Mouse (Mus musculus): ENCODE data around the gene Cacna2d3. TPM values are rescaled to one million over a fixed set of nuclear protein-coding genes. Genes with fewer than 3 reads are reported as not detected.

The Cacna2d3 gene
- total and polyA plus RNA-seq, 3 experiments = not detected

DNA sequence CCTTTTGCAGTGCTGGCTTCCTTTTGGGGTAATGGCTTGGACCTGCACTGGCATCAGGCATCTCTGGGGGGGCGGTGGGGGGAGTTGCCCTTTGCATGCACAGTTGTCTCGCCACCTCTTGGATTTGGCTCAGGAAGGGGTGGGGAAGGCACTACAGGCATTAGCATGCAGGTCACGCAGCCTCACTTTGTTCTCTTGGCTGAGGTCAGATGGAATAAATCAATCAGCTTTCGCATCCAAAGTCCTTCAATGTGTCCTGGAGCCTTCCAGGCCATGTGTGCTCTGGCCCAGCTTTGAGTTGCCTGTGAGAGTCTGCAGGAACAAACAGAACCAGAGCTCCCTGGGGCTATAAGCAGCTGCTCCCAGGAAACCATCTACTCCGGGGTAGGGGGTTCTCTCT is 705.8 kb downstream of the Cacna2d3 start:
- no peak for DNase-seq (ENCODE audit: extremely low read depth)
- Histone ChIP-seq H3K9ac (ENCODE audit: insufficient read depth, low read depth) (no peak overlapping the region), H3K4me2 (ENCODE audit: insufficient read depth, low read depth, poor library complexity, severe bottlenecking) (no peak overlapping the region), H3K27ac (ENCODE audit: insufficient read depth, low read depth) (no peak overlapping the region), H3K9me3 (replicated peaks; ENCODE audit: low read length) (peaks cover 69% of the 10 kb centered on the region), H3K36me3 (replicated peaks in 1 of 2; ENCODE audit: control insufficient read depth in 1 of 2, insufficient read depth in 1 of 2, low read length in 1 of 2) (no peaks in the 10 kb centered on the region), H3K4me1 (ENCODE audit: control insufficient read depth in 1 of 2, insufficient read depth in 2 of 2) (no peaks in the 10 kb centered on the region), H3K79me2 (replicated peaks; ENCODE audit: control insufficient read depth, extremely low read depth, insufficient read depth, poor library complexity, severe bottlenecking) (no peaks in the 10 kb centered on the region), H3K27me3 (replicated peaks) (no peaks in the 10 kb centered on the region), H3K4me3 (replicated peaks in 1 of 3; ENCODE audit: low read depth in 2 of 3, low read length in 2 of 3, poor library complexity in 1 of 3) (no peak overlapping the region)
- dilution Hi-C loops (cut with MboI; ENCODE audit: extremely low pct_ligation_motif_present, extremely low pct_unique_long_range_greater_than_20kb, low sequenced_read_pairs) (no loop called here), in situ Hi-C loops (cut with MboI; ENCODE audit: low pct_ligation_motif_present, low pct_unique_long_range_greater_than_20kb, low sequenced_read_pairs) (no loop called here)
- TF ChIP-seq MAX (IDR thresholded peaks at IDR 0.05; ENCODE audit: low read length) (no peak), ETS1 (conservative IDR thresholded peaks at IDR 0.05; ENCODE audit: low read depth, low read length) (no peak), USF1 (IDR thresholded peaks at IDR 0.05; ENCODE audit: low read depth, low read length) (no peak), TCF12 (IDR thresholded peaks at IDR 0.05; ENCODE audit: low read depth, low read length) (no peak), MEF2A (IDR thresholded peaks at IDR 0.05; ENCODE audit: borderline replicate concordance, low read depth, low read length) (no peak), NRF1 (IDR thresholded peaks at IDR 0.05; ENCODE audit: low read depth, low read length) (no peak), JUN (IDR thresholded peaks at IDR 0.05; ENCODE audit: insufficient read depth, low read depth, low read length) (no peak), MAFK (IDR thresholded peaks at IDR 0.05; ENCODE audit: insufficient replicate concordance, low read length) (no peak)

DNA sequence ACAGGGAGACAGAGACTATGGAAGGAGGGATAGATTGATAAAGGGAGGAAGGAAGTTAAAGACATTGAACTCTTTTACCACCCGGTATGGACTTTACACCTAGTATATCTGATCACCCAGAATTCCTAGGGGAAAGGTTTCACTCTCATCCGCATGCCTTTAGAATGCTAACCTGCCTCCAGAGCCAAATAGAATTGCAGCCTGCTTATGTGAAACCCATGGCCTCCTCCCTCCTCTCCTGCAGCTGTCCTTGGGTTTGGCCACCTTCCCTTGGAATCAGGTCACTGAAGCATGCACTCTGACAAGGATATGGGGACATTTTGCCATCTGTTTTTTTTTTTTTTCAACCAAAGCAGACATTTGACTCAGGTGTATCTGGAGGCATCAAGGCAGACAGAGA is 707.0 kb downstream of the Cacna2d3 start:
- Histone ChIP-seq H3K4me3 (replicated peaks in 1 of 3; ENCODE audit: low read depth in 2 of 3, low read length in 2 of 3, poor library complexity in 1 of 3) (no peak overlapping the region), H3K4me1 (ENCODE audit: control insufficient read depth in 1 of 2, insufficient read depth in 2 of 2) (no peaks in the 10 kb centered on the region), H3K9me3 (replicated peaks; ENCODE audit: low read length) (peaks cover 70% of the 10 kb centered on the region), H3K27me3 (replicated peaks) (no peaks in the 10 kb centered on the region), H3K4me2 (ENCODE audit: insufficient read depth, low read depth, poor library complexity, severe bottlenecking) (no peak overlapping the region), H3K36me3 (replicated peaks in 1 of 2; ENCODE audit: control insufficient read depth in 1 of 2, insufficient read depth in 1 of 2, low read length in 1 of 2) (no peaks in the 10 kb centered on the region), H3K9ac (ENCODE audit: insufficient read depth, low read depth) (no peak overlapping the region), H3K79me2 (replicated peaks; ENCODE audit: control insufficient read depth, extremely low read depth, insufficient read depth, poor library complexity, severe bottlenecking) (no peaks in the 10 kb centered on the region), H3K27ac (ENCODE audit: insufficient read depth, low read depth) (no peak overlapping the region)
- no peak for DNase-seq (ENCODE audit: extremely low read depth)
- in situ Hi-C loops (cut with MboI; ENCODE audit: low pct_ligation_motif_present, low pct_unique_long_range_greater_than_20kb, low sequenced_read_pairs) = no loop called here
- TF ChIP-seq USF2 (conservative IDR thresholded peaks at IDR 0.05; ENCODE audit: low read depth, low read length) = no peak
- no peak for TF ChIP-seq GABPA (IDR thresholded peaks at IDR 0.05; ENCODE audit: insufficient replicate concordance, low read depth, low read length)
- no peak for TF ChIP-seq MAZ (IDR thresholded peaks at IDR 0.05; ENCODE audit: low read depth, low read length)
- dilution Hi-C loops (cut with MboI; ENCODE audit: extremely low pct_ligation_motif_present, extremely low pct_unique_long_range_greater_than_20kb, low sequenced_read_pairs) = no loop called here

DNA sequence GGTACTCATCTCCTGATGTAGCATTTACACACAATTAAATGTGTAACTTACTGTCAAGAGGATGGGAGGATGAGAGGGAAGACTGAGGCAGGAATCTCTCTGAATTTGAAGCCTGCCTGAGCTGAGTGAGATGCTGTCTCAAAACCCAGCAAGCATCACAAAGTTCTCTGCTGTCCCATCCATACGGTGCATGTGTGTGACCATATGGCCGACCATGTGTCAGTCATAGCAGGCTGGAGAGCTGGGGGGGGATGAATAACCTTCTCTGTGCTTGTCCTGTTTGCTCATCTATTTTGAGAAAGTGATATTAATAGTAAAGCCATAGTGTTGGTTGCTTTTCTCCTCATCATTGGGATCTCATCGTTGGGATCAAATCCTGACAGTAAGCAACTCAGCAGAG is 708.5 kb downstream of the Cacna2d3 start:
- Histone ChIP-seq H3K27ac (ENCODE audit: insufficient read depth, low read depth) (no peak overlapping the region), H3K4me2 (ENCODE audit: insufficient read depth, low read depth, poor library complexity, severe bottlenecking) (no peak overlapping the region), H3K36me3 (replicated peaks in 1 of 2; ENCODE audit: control insufficient read depth in 1 of 2, insufficient read depth in 1 of 2, low read length in 1 of 2) (no peaks in the 10 kb centered on the region), H3K79me2 (replicated peaks; ENCODE audit: control insufficient read depth, extremely low read depth, insufficient read depth, poor library complexity, severe bottlenecking) (no peaks in the 10 kb centered on the region), H3K9me3 (replicated peaks; ENCODE audit: low read length) (peaks cover 75% of the 10 kb centered on the region), H3K27me3 (replicated peaks) (no peaks in the 10 kb centered on the region), H3K4me1 (ENCODE audit: control insufficient read depth in 1 of 2, insufficient read depth in 2 of 2) (no peaks in the 10 kb centered on the region), H3K4me3 (replicated peaks in 1 of 3; ENCODE audit: low read depth in 2 of 3, low read length in 2 of 3, poor library complexity in 1 of 3) (no peak overlapping the region), H3K9ac (ENCODE audit: insufficient read depth, low read depth) (no peak overlapping the region)
- dilution Hi-C loops (cut with MboI; ENCODE audit: extremely low pct_ligation_motif_present, extremely low pct_unique_long_range_greater_than_20kb, low sequenced_read_pairs) = no loop called here
- DNase-seq (ENCODE audit: extremely low read depth) = no peak
- in situ Hi-C loops (cut with MboI; ENCODE audit: low pct_ligation_motif_present, low pct_unique_long_range_greater_than_20kb, low sequenced_read_pairs) = no loop called here
- TF ChIP-seq POLR2A (IDR thresholded peaks at IDR 0.05; ENCODE audit: low read depth, low read length) = no peak
- TF ChIP-seq KAT2A (IDR thresholded peaks at IDR 0.05; ENCODE audit: insufficient replicate concordance, low read length) = no peak
- no peak for TF ChIP-seq MXI1 (IDR thresholded peaks at IDR 0.05; ENCODE audit: low read depth, low read length)
- TF ChIP-seq ZNF384 (IDR thresholded peaks at IDR 0.05; ENCODE audit: low read depth, low read length) = no peak
- no peak for TF ChIP-seq CTCF (conservative IDR thresholded peaks at IDR 0.05 in 1 of 2, IDR thresholded peaks at IDR 0.05 in 1 of 2; ENCODE audit: low read depth in 2 of 2, low read length in 2 of 2)
- TF ChIP-seq NELFE (IDR thresholded peaks at IDR 0.05; ENCODE audit: low read depth, low read length) = no peak
- no peak for TF ChIP-seq BHLHE40 (IDR thresholded peaks at IDR 0.05; ENCODE audit: low read depth, low read length)
- TF ChIP-seq CHD2 (IDR thresholded peaks at IDR 0.05; ENCODE audit: low read length) = no peak
- TF ChIP-seq CHD1 (IDR thresholded peaks at IDR 0.05; ENCODE audit: low read depth, low read length) = no peak

Data from CH12.LX (cell line).